Mouse (Mus musculus) induced T-regulatory cell, adult 2 months (primary cell): ENCODE data around the gene Gstm2.
A peak's percentile ranks its signal among the peaks of the same experiment; 100 is the strongest.
"Not testable (repeated sequence)": the region's sequence is repeated elsewhere in the genome, so short reads cannot be mapped to it uniquely, and the experiment has no call there.

Source experiments
- DNase-seq: peaks from one replicate; pipeline ENCODE4 v3.0.0-alpha.2; 2012; ENCODE audit warnings: low read depth

Gstm2 gene

GRCm38 (mm10) chr3:107996576-107996975, 10.3 kb upstream of the Gstm2 start:
- no peak for DNase-seq

GRCm38 (mm10) chr3:107995974-107996373, 9.7 kb upstream of the Gstm2 start:
- not testable (repeated sequence) for DNase-seq

GRCm38 (mm10) chr3:107985141-107985540, 1.1 kb downstream of the Gstm2 start:
- DNase-seq, result not testable (repeated sequence)

- DNase-seq, result no peak
Observed at GRCm38 (mm10) chr3:107984471-107984870, 1.8 kb downstream of the Gstm2 start.

GRCm38 (mm10) chr3:107983771-107984170, 2.5 kb downstream of the Gstm2 start:
- no peak for DNase-seq

GRCm38 (mm10) chr3:107982726-107983125, 3.5 kb downstream of the Gstm2 start:
- no peak for DNase-seq

GRCm38 (mm10) chr3:107981261-107981660, 5.0 kb downstream of the Gstm2 start:
- DNase-seq, result no peak

GRCm38 (mm10) chr3:107977691-107978090, 8.6 kb downstream of the Gstm2 start:
- no peak for DNase-seq

- no peak for DNase-seq
Observed at GRCm38 (mm10) chr3:107974237-107974636, 12.0 kb downstream of the Gstm2 start.

- DNase-seq, result no peak
Observed at GRCm38 (mm10) chr3:107972070-107972469, 14.2 kb downstream of the Gstm2 start.

GRCm38 (mm10) chr3:107971101-107971500, 15.2 kb downstream of the Gstm2 start:
- not testable (repeated sequence) for DNase-seq

- DNase-seq, result no peak
Observed at GRCm38 (mm10) chr3:107968724-107969395, 17.4 kb downstream of the Gstm2 start, which contains the start of gene Gstm3. Gstm3 (minus strand) TSS chr3:107969283.

- DNase-seq, result no peak
Observed at GRCm38 (mm10) chr3:107966631-107967030, 19.6 kb downstream of the Gstm2 start.

- DNase-seq, result no peak
Observed at GRCm38 (mm10) chr3:107965592-107965991, 20.7 kb downstream of the Gstm2 start.

GRCm38 (mm10) chr3:107964656-107965308, 21.5 kb downstream of the Gstm2 start:
- DNase-seq, result no peak

- no peak for DNase-seq
Observed at GRCm38 (mm10) chr3:107964026-107964425, 22.2 kb downstream of the Gstm2 start.

GRCm38 (mm10) chr3:107955260-107955659, 31.0 kb downstream of the Gstm2 start:
- not testable (repeated sequence) for DNase-seq

- no peak for DNase-seq
Observed at GRCm38 (mm10) chr3:107953906-107954305, 32.3 kb downstream of the Gstm2 start.

GRCm38 (mm10) chr3:107953328-107953755, 32.9 kb downstream of the Gstm2 start:
- DNase-seq, result peak; percentile 29

GRCm38 (mm10) chr3:107950531-107950930, 35.7 kb downstream of the Gstm2 start:
- no peak for DNase-seq

GRCm38 (mm10) chr3:107949461-107949860, 36.8 kb downstream of the Gstm2 start:
- not testable (repeated sequence) for DNase-seq

- DNase-seq, result no peak
Observed at GRCm38 (mm10) chr3:107945729-107946128, 40.5 kb downstream of the Gstm2 start.

- DNase-seq, result no peak
Observed at GRCm38 (mm10) chr3:107943239-107943990, 42.8 kb downstream of the Gstm2 start, which contains the start of gene Gstm6. Gstm6 (minus strand) TSS chr3:107943749.
